Mouse (Mus musculus): Measurements from ENCODE around the gene Pabpn1l. TPM values are rescaled to one million over a fixed set of nuclear protein-coding genes. Genes with fewer than 3 reads are reported as not detected.
"Not testable (repeated sequence)": the region's sequence is repeated elsewhere in the genome, so short reads cannot be mapped to it uniquely, and the experiment has no call there.

The Pabpn1l gene
- polyA plus RNA-seq, 1 experiment, result not detected

DNA sequence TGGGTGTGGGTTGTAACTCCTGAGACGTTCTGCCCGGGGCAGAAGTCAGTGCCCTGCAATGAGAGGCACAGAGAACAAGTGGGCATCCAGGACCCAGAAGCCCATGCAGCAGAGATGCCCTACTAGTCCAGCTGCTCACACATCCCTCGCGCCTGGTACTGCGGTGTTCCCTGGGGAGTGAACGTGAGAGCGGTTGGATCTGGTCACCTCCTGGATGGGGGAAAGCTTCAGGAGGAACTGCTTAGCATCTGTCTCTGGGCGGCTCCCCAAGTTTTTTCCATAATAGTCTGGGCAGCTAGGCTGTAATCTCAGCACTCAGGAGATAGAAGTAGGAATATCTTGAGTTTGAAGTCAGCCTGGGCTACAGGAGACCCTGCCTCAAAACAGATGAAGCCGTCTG, 37.6 kb downstream of the Pabpn1l start:
- no peak overlapping the region for H3K4me3 ChIP-seq (ENCODE audit: insufficient read depth, low read length)
- peaks cover 35% of the 10 kb centered on the region for H3K4me1 ChIP-seq (ENCODE audit: control insufficient read depth, insufficient read depth, low read length)
- TF ChIP-seq CTCF (IDR thresholded peaks at IDR 0.05; ENCODE audit: low read depth, low read length) (no peak), POLR2A (IDR thresholded peaks at IDR 0.05; ENCODE audit: borderline replicate concordance, low read depth, low read length) (no peak)
- H3K27ac ChIP-seq (ENCODE audit: insufficient read depth, low read depth, low read length), result peak overlapping the region; percentile 79

DNA sequence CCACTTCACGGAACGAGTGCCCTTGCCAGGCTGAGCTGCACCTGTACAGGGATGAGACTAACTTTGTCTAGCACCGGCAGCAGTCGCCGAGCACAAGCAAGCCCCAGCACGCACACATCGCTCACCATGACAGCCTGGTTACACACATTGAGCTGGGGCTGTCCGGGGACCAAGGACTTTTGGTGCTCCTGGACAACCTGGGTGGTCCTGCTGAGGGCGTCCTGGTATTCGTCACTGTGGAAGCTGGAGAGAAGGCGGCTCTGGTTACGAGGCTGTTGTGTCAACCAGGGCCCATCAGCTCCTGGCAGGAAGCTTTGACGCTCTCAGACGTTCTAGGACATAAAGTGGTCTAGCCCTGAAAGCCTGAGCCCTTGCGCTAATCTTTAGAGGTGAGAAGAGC, 41.6 kb downstream of the Pabpn1l start:
- Histone ChIP-seq H3K4me1 (ENCODE audit: control insufficient read depth, insufficient read depth, low read length) (peaks cover 31% of the 10 kb centered on the region), H3K4me3 (ENCODE audit: insufficient read depth, low read length) (no peak overlapping the region), H3K27ac (ENCODE audit: insufficient read depth, low read depth, low read length) (no peak overlapping the region)
- TF ChIP-seq CTCF (IDR thresholded peaks at IDR 0.05; ENCODE audit: low read depth, low read length) (no peak), POLR2A (IDR thresholded peaks at IDR 0.05; ENCODE audit: borderline replicate concordance, low read depth, low read length) (no peak)

DNA sequence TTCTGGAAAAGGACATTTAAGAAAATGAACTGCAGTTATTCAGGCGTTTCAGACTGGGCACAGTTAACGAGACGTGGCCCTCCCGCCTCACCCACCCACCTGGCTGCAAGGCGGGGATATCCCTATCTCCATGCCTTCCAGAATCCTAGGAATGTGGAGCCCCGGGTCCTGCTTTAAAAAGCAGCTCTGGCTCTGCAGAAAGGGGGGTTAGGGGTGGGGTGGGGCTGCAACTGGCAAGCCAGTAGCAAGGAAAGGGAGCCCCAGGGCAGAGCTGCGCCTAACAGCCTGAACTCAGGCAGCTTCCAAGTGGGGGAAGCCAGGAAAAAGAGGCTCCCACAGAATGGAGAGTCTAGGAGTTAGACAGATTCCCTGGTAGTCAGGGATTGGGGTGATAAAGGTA, 43.3 kb downstream of the Pabpn1l start:
- Histone ChIP-seq H3K4me1 (ENCODE audit: control insufficient read depth, insufficient read depth, low read length) (peaks cover 23% of the 10 kb centered on the region), H3K4me3 (ENCODE audit: insufficient read depth, low read length) (no peak overlapping the region), H3K27ac (ENCODE audit: insufficient read depth, low read depth, low read length) (no peak overlapping the region)
- TF ChIP-seq POLR2A (IDR thresholded peaks at IDR 0.05; ENCODE audit: borderline replicate concordance, low read depth, low read length) (no peak), CTCF (IDR thresholded peaks at IDR 0.05; ENCODE audit: low read depth, low read length) (no peak)

DNA sequence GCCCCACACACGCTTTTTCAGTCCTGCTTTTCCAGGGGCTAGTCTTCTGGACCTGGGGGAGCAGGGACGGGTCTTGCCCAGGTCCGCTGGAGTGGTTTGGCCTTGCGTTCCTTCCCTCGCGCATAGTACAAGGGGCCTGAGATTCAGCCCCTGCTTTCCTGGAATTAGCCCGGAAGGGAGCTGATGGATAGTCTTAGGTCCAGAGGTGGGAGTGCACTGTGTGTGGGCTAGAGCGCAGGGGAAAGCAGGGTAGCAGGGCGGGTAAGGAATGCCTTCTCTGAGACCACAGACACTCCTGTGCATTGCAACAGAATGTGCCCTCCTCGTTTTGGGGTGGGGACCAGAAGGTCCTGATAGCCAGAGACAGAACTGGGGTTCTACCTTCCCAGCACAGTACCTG, 45.4 kb downstream of the Pabpn1l start:
- H3K4me1 ChIP-seq (ENCODE audit: control insufficient read depth, insufficient read depth, low read length), result peaks cover 12% of the 10 kb centered on the region
- peak overlapping the region; percentile 73; the same call in 1 of the 2 replicates for H3K4me3 ChIP-seq (ENCODE audit: insufficient read depth, low read length)
- H3K27ac ChIP-seq (ENCODE audit: insufficient read depth, low read depth, low read length), result no peak overlapping the region

DNA sequence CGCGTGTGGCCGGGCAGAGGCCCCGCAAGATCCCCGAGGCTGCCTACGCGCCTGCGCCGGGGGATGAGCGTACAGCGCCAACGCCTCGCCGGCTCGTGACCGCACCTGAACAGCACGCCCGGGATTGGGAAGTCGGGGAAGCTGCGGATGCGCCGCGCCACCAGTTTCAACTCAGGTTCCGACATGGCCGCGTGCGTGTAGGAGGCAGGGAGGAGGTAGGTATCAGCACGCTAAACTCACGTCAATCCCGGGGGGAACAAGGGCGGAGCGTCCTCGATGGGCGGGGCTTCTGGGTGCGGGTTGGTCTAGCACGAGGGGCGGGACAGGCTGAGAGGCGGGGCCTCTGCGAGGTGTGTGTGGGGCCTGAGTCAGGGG, 45.9 kb downstream of the Pabpn1l start, which contains the start of gene Aprt:
TSS of gene Aprt (minus strand) at position 262 of the 375 bp plus-strand sequence.
- Histone ChIP-seq H3K4me1 (ENCODE audit: control insufficient read depth, insufficient read depth, low read length) (peaks cover 12% of the 10 kb centered on the region), H3K27ac (ENCODE audit: insufficient read depth, low read depth, low read length) (peak within 1 kb of the TSS; percentile 67), H3K4me3 (ENCODE audit: insufficient read depth, low read length) (peak within 1 kb of the TSS; percentile 73)
- TF ChIP-seq POLR2A (IDR thresholded peaks at IDR 0.05; ENCODE audit: borderline replicate concordance, low read depth, low read length) (no peak), CTCF (IDR thresholded peaks at IDR 0.05; ENCODE audit: low read depth, low read length) (no peak)

More for the DNA sequence above, 45.4 kb downstream of the Pabpn1l start:
- TF ChIP-seq POLR2A (IDR thresholded peaks at IDR 0.05; ENCODE audit: borderline replicate concordance, low read depth, low read length) (no peak), CTCF (IDR thresholded peaks at IDR 0.05; ENCODE audit: low read depth, low read length) (no peak)

DNA sequence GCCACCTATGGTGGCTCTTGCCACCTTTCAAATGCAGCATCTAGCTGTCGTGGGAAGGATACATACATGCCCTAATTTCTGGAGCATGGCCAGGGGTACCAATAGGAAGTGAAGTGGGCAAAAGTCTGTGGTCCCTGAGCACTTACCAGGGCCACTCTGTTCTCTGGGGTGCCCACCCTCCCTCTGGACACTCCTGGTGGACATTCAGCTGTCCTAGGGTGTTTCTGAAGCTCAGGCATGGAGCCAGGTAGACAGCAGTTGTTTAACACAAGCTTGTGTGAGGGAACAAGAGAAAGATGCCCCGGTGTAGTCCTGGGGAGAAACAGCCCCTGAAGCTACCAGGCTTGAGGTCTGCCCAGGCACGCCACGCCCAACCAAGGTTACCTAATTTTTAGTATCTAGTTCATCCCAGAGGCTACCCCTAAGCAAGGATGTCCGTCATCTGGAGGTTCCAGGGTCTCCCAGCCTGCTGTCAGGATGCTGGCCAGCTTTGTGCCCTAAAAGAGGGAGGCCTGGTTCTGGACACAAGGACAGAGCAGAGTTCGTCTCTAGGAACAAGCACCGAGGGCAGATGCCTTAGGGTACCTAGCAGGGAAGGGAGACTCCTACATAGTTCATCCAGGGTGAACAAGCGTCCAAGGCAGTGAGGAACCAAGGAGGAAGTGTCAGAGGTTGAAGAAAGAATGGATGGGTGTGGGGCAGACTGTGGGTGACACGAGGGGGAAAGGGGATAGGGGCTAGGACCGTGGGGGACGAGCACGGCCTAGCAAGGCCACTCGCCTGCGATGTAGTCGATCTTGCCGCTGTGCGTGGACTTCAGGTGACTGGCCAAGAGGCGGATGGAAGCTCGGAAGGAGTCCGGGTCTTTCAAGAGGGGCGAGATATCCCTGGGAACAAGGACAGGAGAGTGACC, 46.5 kb downstream of the Pabpn1l start:
- peaks cover 12% of the 10 kb centered on the region for H3K4me1 ChIP-seq (ENCODE audit: control insufficient read depth, insufficient read depth, low read length)
- peak overlapping the region; percentile 73 for H3K4me3 ChIP-seq (ENCODE audit: insufficient read depth, low read length)
- no peak for TF ChIP-seq POLR2A (IDR thresholded peaks at IDR 0.05; ENCODE audit: borderline replicate concordance, low read depth, low read length)
- TF ChIP-seq CTCF (IDR thresholded peaks at IDR 0.05; ENCODE audit: low read depth, low read length), result no peak
- peak overlapping the region; percentile 67 for H3K27ac ChIP-seq (ENCODE audit: insufficient read depth, low read depth, low read length)

DNA sequence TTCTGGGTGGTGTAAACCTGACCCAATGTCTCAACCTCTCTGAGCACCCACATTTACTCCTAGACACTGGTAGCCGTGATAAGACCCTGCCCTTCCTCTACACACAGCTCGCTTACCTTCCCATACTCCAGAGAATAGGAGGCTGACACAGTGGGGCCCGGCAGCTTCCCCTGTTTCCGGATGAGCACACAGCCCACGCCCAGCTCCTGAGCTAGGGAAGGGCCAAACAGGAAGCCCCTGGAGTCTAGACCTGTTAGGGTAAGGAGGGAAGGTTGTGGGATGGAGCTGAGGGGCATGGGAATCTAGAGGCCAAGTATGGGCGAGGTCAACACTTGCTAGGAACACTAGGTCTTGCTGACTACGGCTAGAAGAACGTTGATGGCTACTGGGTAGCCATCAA, 47.3 kb downstream of the Pabpn1l start:
- Histone ChIP-seq H3K4me3 (ENCODE audit: insufficient read depth, low read length) (peak overlapping the region; percentile 73), H3K27ac (ENCODE audit: insufficient read depth, low read depth, low read length) (peak overlapping the region; percentile 67), H3K4me1 (ENCODE audit: control insufficient read depth, insufficient read depth, low read length) (peaks cover 12% of the 10 kb centered on the region)
- TF ChIP-seq POLR2A (IDR thresholded peaks at IDR 0.05; ENCODE audit: borderline replicate concordance, low read depth, low read length) (no peak), CTCF (IDR thresholded peaks at IDR 0.05; ENCODE audit: low read depth, low read length) (no peak)

DNA sequence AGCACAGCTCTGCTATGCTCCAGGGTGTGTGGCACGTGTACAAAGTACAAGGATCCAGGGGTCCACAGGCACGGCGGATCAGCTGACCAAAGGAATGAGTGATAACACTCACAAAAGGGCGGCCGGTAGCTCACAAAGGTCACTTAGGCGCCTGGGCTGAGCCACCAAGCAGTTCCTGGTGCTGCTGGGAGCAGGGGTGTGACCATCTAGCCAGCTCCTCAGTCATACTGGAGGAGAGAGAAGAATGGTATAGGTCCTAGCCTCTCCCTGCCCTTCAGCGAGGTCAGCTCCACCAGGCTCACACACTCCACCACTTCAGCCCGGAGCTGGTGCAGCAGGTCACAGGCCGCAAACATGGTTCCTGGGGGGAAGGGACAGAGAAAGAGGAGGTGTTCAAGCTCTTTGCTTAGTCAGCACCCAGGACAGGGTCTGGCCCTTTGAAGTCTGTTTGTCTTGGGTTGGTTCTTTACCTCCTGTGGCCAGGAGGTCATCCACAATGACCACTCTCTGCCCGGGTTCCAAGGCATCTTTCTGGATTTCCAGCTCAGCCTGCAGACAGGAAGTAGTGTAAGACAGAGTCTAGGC, 47.8 kb downstream of the Pabpn1l start:
- Histone ChIP-seq H3K4me3 (ENCODE audit: insufficient read depth, low read length) (peak overlapping the region; percentile 73), H3K4me1 (ENCODE audit: control insufficient read depth, insufficient read depth, low read length) (peaks cover 12% of the 10 kb centered on the region), H3K27ac (ENCODE audit: insufficient read depth, low read depth, low read length) (peak overlapping the region; percentile 67)
- no peak for TF ChIP-seq CTCF (IDR thresholded peaks at IDR 0.05; ENCODE audit: low read depth, low read length)
- no peak for TF ChIP-seq POLR2A (IDR thresholded peaks at IDR 0.05; ENCODE audit: borderline replicate concordance, low read depth, low read length)

DNA sequence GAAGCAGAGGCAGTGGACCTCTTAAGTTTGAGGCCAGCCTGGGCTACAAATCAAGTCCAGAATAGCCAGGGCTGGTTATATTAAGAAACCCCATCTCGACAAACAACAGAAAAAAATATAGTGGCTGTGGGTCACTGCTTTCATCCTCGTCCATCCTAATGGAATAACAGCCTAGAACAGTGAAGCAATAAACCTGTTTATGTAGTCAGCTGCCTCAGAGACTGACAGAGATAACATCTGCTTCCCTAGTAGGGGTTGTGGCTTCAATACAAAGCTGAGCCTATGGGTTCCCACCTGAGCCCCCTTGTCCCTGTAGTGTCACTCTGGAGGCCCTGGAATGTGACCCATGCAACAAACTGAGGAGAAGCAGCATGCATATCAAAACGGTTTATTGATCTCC, 48.3 kb downstream of the Pabpn1l start:
- no peak overlapping the region for H3K4me3 ChIP-seq (ENCODE audit: insufficient read depth, low read length)
- H3K27ac ChIP-seq (ENCODE audit: insufficient read depth, low read depth, low read length), result no peak overlapping the region
- peaks cover 16% of the 10 kb centered on the region for H3K4me1 ChIP-seq (ENCODE audit: control insufficient read depth, insufficient read depth, low read length)
- TF ChIP-seq POLR2A (IDR thresholded peaks at IDR 0.05; ENCODE audit: borderline replicate concordance, low read depth, low read length) (no peak), CTCF (IDR thresholded peaks at IDR 0.05; ENCODE audit: low read depth, low read length) (no peak)

DNA sequence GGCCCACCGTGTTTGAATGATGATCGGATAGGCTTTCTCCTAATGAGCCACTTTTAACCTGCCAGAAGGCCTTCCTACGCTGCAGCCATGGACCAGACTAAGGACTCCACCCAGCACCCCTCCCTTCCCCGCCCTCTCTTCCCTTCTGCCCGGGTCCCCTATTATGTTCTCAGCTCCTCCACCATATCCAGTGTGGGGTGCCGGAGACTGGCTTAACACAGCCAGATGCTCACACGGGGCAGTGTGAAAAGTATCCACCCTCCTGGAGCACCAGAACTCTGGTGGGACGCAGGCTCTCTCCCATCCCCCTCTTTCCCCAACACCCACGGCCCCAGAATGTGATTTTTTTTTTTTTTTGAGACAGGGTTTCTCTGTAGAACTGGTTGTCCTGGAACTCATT, 49.0 kb downstream of the Pabpn1l start:
- Histone ChIP-seq H3K4me1 (ENCODE audit: control insufficient read depth, insufficient read depth, low read length) (peaks cover 18% of the 10 kb centered on the region), H3K4me3 (ENCODE audit: insufficient read depth, low read length) (no peak overlapping the region), H3K27ac (ENCODE audit: insufficient read depth, low read depth, low read length) (no peak overlapping the region)
- TF ChIP-seq CTCF (IDR thresholded peaks at IDR 0.05; ENCODE audit: low read depth, low read length) (no peak), POLR2A (IDR thresholded peaks at IDR 0.05; ENCODE audit: borderline replicate concordance, low read depth, low read length) (no peak)

DNA sequence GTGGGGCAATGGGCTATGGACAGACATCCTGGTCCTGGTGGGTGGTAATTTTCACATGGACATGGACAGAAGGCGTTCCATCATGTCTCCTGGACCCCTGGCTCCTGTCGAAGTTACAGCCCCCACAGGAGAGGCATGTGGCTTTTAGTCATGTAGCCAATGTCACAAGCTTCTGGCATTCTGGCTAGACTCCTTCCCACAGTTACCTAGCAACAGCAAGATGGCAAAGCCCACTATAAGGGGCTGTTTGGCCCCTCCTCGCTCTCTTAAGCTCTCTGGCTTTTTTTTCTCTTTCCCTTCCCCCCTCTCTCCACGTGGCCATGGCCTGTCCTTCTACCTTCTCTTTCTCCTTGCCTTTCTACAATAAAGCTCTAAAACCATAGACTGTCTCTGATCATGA, 49.4 kb downstream of the Pabpn1l start:
- peaks cover 18% of the 10 kb centered on the region for H3K4me1 ChIP-seq (ENCODE audit: control insufficient read depth, insufficient read depth, low read length)
- H3K27ac ChIP-seq (ENCODE audit: insufficient read depth, low read depth, low read length), result not testable (repeated sequence)

More for the DNA sequence above, 49.4 kb downstream of the Pabpn1l start:
- not testable (repeated sequence) for H3K4me3 ChIP-seq (ENCODE audit: insufficient read depth, low read length)
